Mouse (Mus musculus): Measurements from ENCODE around the gene Rhbdl1.

DNA sequence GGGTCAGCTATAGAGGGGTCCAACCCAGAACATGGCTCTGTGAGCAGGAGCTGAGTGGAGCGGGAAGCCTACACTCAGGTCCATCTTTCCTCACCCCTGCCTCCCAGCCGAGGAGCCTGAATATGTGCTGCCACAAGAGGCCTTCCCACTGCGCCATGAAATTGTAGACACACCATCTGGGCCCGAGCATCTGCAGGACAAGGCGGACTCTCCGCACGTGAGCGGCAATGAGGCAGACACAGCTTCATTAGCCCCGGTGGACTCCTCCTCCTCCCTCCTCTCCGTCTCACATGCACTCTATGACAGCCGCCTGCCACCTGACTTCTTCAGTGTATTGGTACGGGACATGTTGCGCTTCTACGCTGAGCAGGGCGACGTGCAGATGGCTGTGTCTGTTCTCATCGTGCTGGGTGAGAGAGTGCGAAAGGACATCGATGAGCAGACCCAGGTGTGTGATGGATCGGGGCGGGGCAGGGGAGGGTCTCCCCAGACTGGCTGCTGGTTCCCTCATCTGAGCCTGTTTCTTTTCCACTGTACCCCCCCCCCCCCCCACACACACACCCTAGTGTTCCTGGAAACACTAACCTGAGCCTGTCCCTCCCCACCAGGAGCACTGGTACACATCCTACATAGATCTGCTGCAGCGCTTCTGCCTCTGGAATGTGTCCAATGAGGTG, 9.4 kb downstream of the Rhbdl1 start:
- TF ChIP-seq CTCF (IDR thresholded peaks at IDR 0.05; ENCODE audit: low read depth, low read length) (no peak), EP300 (IDR thresholded peaks at IDR 0.05; ENCODE audit: insufficient read depth, low read depth, low read length) (no peak)

Data from ES-Bruce4 (cell line).